Mouse (Mus musculus) liver, adult 2 months (tissue): ENCODE results near the gene Pgap1. TPM values are rescaled to one million over a fixed set of nuclear protein-coding genes. Genes with fewer than 3 reads are reported as not detected.

Source experiments
- DNase-seq: peaks from one replicate; pipeline ENCODE4 v3.0.0-alpha.2; 2011; ENCODE audit warnings: low read depth, low spot score; ENCODE audit errors: extremely low read depth
- H3K27ac ChIP-seq: fragments of 200-500 bp; replicated peaks from 2 replicates; pipeline ENCODE4 v1.5.1; 2012; ENCODE audit warnings: low read depth, mild to moderate bottlenecking, control low read depth, inconsistent platforms, low read length; ENCODE audit not compliant: insufficient read depth
- H3K27me3 ChIP-seq: fragments of 200-500 bp; 2 replicates; pipeline ENCODE4 v1.6.1; 2012; ENCODE audit warnings: mild to moderate bottlenecking, moderate library complexity, low read length, inconsistent platforms; ENCODE audit not compliant: control insufficient read depth, insufficient read depth
- H3K36me3 ChIP-seq: fragments of 200-500 bp; 2 replicates; pipeline ENCODE4 v1.6.1; 2012; ENCODE audit warnings: low read length, inconsistent platforms; ENCODE audit not compliant: control insufficient read depth, insufficient read depth
- H3K4me1 ChIP-seq: fragments of 200-500 bp; 2 replicates; pipeline ENCODE4 v1.6.1; 2011; ENCODE audit warnings: low read length; ENCODE audit not compliant: control insufficient read depth, insufficient read depth
- H3K4me3 ChIP-seq: fragments of 200-500 bp; 2 replicates; pipeline ENCODE4 v1.5.1; 2011; ENCODE audit warnings: low read depth, mild to moderate bottlenecking, control low read depth, low read length, moderate library complexity; ENCODE audit not compliant: insufficient read depth
- H3K79me2 ChIP-seq: fragments of 200-500 bp; 2 replicates; pipeline ENCODE4 v1.6.1; 2012; ENCODE audit warnings: inconsistent platforms, mild to moderate bottlenecking, low read length, moderate library complexity; ENCODE audit not compliant: control insufficient read depth, insufficient read depth
- H3K9ac ChIP-seq: fragments of 200-500 bp; 2 replicates; pipeline ENCODE4 v1.6.1; 2012; ENCODE audit warnings: low read depth, mild to moderate bottlenecking, control low read depth, inconsistent platforms, low read length
- CTCF ChIP-seq: fragments of 200-500 bp; IDR thresholded peaks from 2 replicates; pipeline ENCODE4 v1.5.1; 2011; ENCODE audit warnings: low read depth, low read length, control low read depth
- POLR2A ChIP-seq: fragments of 200-500 bp; IDR thresholded peaks from 2 replicates; pipeline ENCODE4 v1.6.1; 2011; ENCODE audit warnings: low read length, control low read depth; ENCODE audit not compliant: insufficient read depth; ENCODE audit errors: extremely low read depth
- WGBS: fragments of 180-500 bp; shearing (Covaris S2); methylation state at CpG from one replicate; pipeline ENCODE4 v1.1.7; 2018; 5-methylcytosine and 5-hydroxymethylcytosine counted together
- polyA plus RNA-seq: library from polyadenylated mRNA; depleted of rRNA; stranded (reverse); fragments of >200 nt; gene quantifications from 2 replicates; pipeline ENCODE4 v1.2.3, GENCODE M21; 2012
- total RNA-seq: library from RNA; depleted of rRNA; stranded (reverse); fragments of >200 nt; gene quantifications from 2 replicates; pipeline ENCODE4 v1.2.3, GENCODE M21; 2014

Pgap1 gene
- total and polyA plus RNA-seq, 2 experiments, result 1.6 to 11.7 TPM

DNA sequence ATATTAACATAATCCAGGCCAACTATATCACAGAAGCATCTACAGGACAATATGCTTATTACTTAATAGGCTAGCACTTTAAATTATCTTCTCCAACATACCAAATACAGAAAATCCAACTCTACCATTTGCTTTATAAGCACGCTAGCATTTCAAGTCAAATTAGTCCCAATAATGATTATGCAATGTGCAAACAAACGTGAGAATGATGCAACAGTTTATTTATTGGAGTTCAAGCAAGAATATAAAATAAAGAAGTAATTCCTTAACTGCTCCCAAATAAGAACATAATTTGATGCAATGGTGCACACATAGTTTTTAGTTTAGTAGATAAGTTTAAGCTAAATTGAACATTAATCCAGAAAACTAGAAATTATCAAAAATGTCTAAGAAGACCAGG lies 4.9 kb downstream of the Pgap1 start:
- peak; percentile 92 for DNase-seq
- H3K27ac ChIP-seq, result no peak overlapping the region
- TF ChIP-seq POLR2A (no peak), CTCF (no peak)
- H3K27me3 ChIP-seq, result no peaks in the 10 kb centered on the region
- H3K79me2 ChIP-seq, result peaks cover 3% of the 10 kb centered on the region; the same call in 1 of the 2 replicates
- H3K4me1 ChIP-seq, result no peaks in the 10 kb centered on the region
- 15% methylated on average over 2 of the region's 2 CpGs for WGBS
- no peak overlapping the region for H3K9ac ChIP-seq
- peaks cover 15% of the 10 kb centered on the region for H3K36me3 ChIP-seq
- H3K4me3 ChIP-seq, result no peak overlapping the region

DNA sequence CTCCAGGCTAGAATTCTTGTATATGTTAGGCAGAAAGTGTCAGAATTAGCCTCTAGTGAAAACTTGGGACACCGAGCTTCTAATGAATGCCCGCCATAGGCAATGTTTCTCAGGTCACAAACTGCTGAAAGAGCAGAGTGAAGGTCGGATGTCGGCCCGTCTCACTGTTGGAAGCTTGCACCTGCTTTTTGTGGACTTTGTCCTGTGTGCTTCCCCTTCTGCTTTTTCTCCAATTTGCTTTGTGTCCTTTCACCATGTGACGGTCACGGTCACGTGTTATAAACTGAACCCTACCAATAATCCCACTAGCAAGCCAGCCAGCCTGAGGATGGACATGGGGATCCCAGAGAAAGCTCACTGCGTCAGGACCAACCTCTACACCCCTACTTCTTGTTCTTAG lies 12.3 kb downstream of the Pgap1 start:
- Histone ChIP-seq H3K79me2 (no peaks in the 10 kb centered on the region; the same call in 1 of the 2 replicates), H3K4me3 (no peak overlapping the region), H3K27ac (peak overlapping the region; percentile 87), H3K27me3 (no peaks in the 10 kb centered on the region), H3K36me3 (peaks cover 17% of the 10 kb centered on the region), H3K4me1 (peaks cover 11% of the 10 kb centered on the region), H3K9ac (no peak overlapping the region)
- WGBS, result 38% methylated on average over 9 of the region's 9 CpGs
- no peak for TF ChIP-seq CTCF
- DNase-seq, result peak; percentile 95

GRCm38 (mm10) chr1:54542920-54543319 lies 14.6 kb downstream of the Pgap1 start:
- Histone ChIP-seq H3K79me2 (no peaks in the 10 kb centered on the region; the same call in 1 of the 2 replicates), H3K27me3 (no peaks in the 10 kb centered on the region), H3K36me3 (peaks cover 13% of the 10 kb centered on the region), H3K4me3 (no peak overlapping the region), H3K9ac (no peak overlapping the region), H3K27ac (no peak overlapping the region), H3K4me1 (peaks cover 11% of the 10 kb centered on the region)
- 32% methylated on average over 2 of the region's 2 CpGs for WGBS
- TF ChIP-seq POLR2A (no peak), CTCF (no peak)
- DNase-seq, result peak; percentile 87

DNA sequence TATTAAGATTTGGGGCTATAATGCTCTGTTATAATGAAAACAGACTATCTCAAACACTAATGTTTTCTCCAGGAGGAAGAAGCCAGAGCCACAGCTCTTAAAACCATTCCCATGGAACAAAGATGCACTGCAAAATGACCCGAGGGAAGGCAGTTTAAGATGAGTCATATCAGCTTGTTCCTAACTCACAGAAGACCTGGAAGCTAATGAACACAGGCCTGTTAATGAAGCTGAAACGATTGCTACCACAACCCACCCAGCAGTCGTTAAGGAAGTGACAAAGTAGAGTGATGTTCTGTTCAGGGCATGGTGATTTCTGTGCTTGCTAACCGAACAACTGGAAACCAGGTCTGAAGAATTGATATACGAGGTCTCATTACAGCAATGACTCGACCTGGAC lies 26.3 kb downstream of the Pgap1 start:
- H3K27me3 ChIP-seq, result no peaks in the 10 kb centered on the region
- H3K36me3 ChIP-seq, result peaks cover 13% of the 10 kb centered on the region
- H3K4me3 ChIP-seq, result no peak overlapping the region
- no peaks in the 10 kb centered on the region for H3K79me2 ChIP-seq
- no peaks in the 10 kb centered on the region for H3K4me1 ChIP-seq
- TF ChIP-seq POLR2A (no peak), CTCF (no peak)
- H3K27ac ChIP-seq, result no peak overlapping the region
- H3K9ac ChIP-seq, result no peak overlapping the region
- 80% methylated on average over 6 of the region's 6 CpGs for WGBS
- DNase-seq, result no peak

GRCm38 (mm10) chr1:54523717-54524116 lies 33.8 kb downstream of the Pgap1 start:
- Histone ChIP-seq H3K27me3 (no peaks in the 10 kb centered on the region), H3K36me3 (peaks cover 20% of the 10 kb centered on the region), H3K9ac (no peak overlapping the region), H3K27ac (no peak overlapping the region), H3K79me2 (no peaks in the 10 kb centered on the region), H3K4me1 (no peaks in the 10 kb centered on the region), H3K4me3 (no peak overlapping the region)
- WGBS, result 29% methylated on average over 2 of the region's 2 CpGs
- peak; percentile 94 for DNase-seq
- TF ChIP-seq CTCF (no peak), POLR2A (no peak)

GRCm38 (mm10) chr1:54520062-54520577 lies 37.4 kb downstream of the Pgap1 start:
- Histone ChIP-seq H3K27me3 (no peaks in the 10 kb centered on the region), H3K27ac (no peak overlapping the region), H3K9ac (no peak overlapping the region), H3K36me3 (peaks cover 15% of the 10 kb centered on the region), H3K4me3 (no peak overlapping the region), H3K4me1 (no peaks in the 10 kb centered on the region), H3K79me2 (no peaks in the 10 kb centered on the region)
- WGBS, result 95% methylated on average over 5 of the region's 5 CpGs
- TF ChIP-seq POLR2A (no peak), CTCF (no peak)
- no peak for DNase-seq
